ENCODE assay signal across 25 mouse cellular contexts in genomic region chr6:113653551-113653950, GRCm38 (mm10). TPM values are rescaled to one million over a fixed set of nuclear protein-coding genes. Genes with fewer than 3 reads are reported as not detected.
DNase-seq lines count a peak whose midpoint lies in the region; ATAC-seq and TF ChIP-seq lines count a peak whose summit lies in the region.
"Had no signal": no experiment of that assay in that cellular context is flagged by ENCODE, and none has a peak within 500 bp of the region (broad histone marks: within the 10 kb centered on the region; RNA-seq: fewer than 3 reads in every experiment).

No protein-coding gene starts in this region.

- H3K27ac ChIP-seq in liver, adult 2 months (replicated peaks; ENCODE audit: insufficient read depth, low read depth, low read length), result peak overlapping the region; percentile 61
- H3K27ac ChIP-seq in liver, embryonic 11.5 days (ENCODE audit: low read depth, low read length), result no peak overlapping the region
- H3K27ac ChIP-seq in spleen, adult 2 months (ENCODE audit: insufficient read depth, low read length), result peak overlapping the region; percentile 66; the same call in 1 of the 2 replicates
- H3K27ac ChIP-seq in small intestine, adult 2 months (ENCODE audit: insufficient read depth, low read depth, low read length), result peak overlapping the region; percentile 79
- H3K27ac ChIP-seq in limb, embryonic 10.5 days, result no peak overlapping the region
- H3K27ac ChIP-seq: embryonic facial prominence, embryonic 13.5 days; heart, embryonic 10.5 days; hindbrain, embryonic 12.5 days had no signal

- H3K9ac ChIP-seq in liver, adult 2 months (ENCODE audit: low read depth, low read length), result no peak overlapping the region
- no peak overlapping the region for H3K9ac ChIP-seq in liver, embryonic 11.5 days (ENCODE audit: low read depth, low read length)
- H3K9ac ChIP-seq: embryonic facial prominence, embryonic 13.5 days; hindbrain, embryonic 12.5 days had no signal

- no peak for ATAC-seq in liver, embryonic 11.5 days (replicated peaks; ENCODE audit: low FRiP score)
- ATAC-seq: activated CD4-positive, CD25-positive, alpha-beta regulatory T cell, adult 4 months; forebrain, embryonic 14.5 days; hindbrain, embryonic 16.5 days; inflammation-experienced regulatory T-cells, adult 6 months; Patski had no signal

- no peak for TF ChIP-seq CTCF in liver, adult 2 months (IDR thresholded peaks at IDR 0.05; ENCODE audit: low read depth, low read length)
- no peak for TF ChIP-seq CTCF in spleen, adult 2 months (IDR thresholded peaks at IDR 0.05; ENCODE audit: extremely low read depth, insufficient read depth, insufficient read length, insufficient replicate concordance)
- TF ChIP-seq CTCF in small intestine, adult 2 months (IDR thresholded peaks at IDR 0.05; ENCODE audit: extremely low read depth, insufficient read length, insufficient replicate concordance, low read depth, low read length), result no peak

- H3K27me3 ChIP-seq in liver, adult 2 months (ENCODE audit: control insufficient read depth, insufficient read depth, low read length), result no peaks in the 10 kb centered on the region
- H3K27me3 ChIP-seq in liver, embryonic 11.5 days (replicated peaks; ENCODE audit: control insufficient read depth, insufficient read depth, low read length), result no peaks in the 10 kb centered on the region
- H3K27me3 ChIP-seq in spleen, adult 2 months (ENCODE audit: control insufficient read depth, insufficient read depth, low read length), result no peaks in the 10 kb centered on the region
- no peaks in the 10 kb centered on the region for H3K27me3 ChIP-seq in small intestine, adult 2 months (ENCODE audit: control insufficient read depth, insufficient read depth, low read length)
- no peaks in the 10 kb centered on the region for H3K27me3 ChIP-seq in limb, embryonic 10.5 days (ENCODE audit: low read depth, poor library complexity, severe bottlenecking)
- H3K27me3 ChIP-seq: embryonic facial prominence, embryonic 13.5 days; hindbrain, embryonic 12.5 days; Patski had no signal

- H3K4me3 ChIP-seq in liver, adult 2 months (ENCODE audit: insufficient read depth, low read depth, low read length), result no peak overlapping the region
- no peak overlapping the region for H3K4me3 ChIP-seq in liver, embryonic 11.5 days (ENCODE audit: low read depth, low read length)
- no peak overlapping the region for H3K4me3 ChIP-seq in spleen, adult 2 months (ENCODE audit: extremely low read depth, insufficient read depth, insufficient read length)
- no peak overlapping the region for H3K4me3 ChIP-seq in small intestine, adult 2 months (ENCODE audit: low read depth, low read length)
- no peak overlapping the region for H3K4me3 ChIP-seq in limb, embryonic 10.5 days
- H3K4me3 ChIP-seq: embryonic facial prominence, embryonic 13.5 days; heart, embryonic 10.5 days; hindbrain, embryonic 12.5 days had no signal

- peaks cover 37% of the 10 kb centered on the region; the same call in 1 of the 2 replicates for H3K79me2 ChIP-seq in liver, adult 2 months (ENCODE audit: control insufficient read depth, insufficient read depth, low read length)

- TF ChIP-seq POLR2A in liver, adult 2 months (IDR thresholded peaks at IDR 0.05; ENCODE audit: extremely low read depth, insufficient read depth, low read length), result no peak
- TF ChIP-seq POLR2A in spleen, adult 2 months (IDR thresholded peaks at IDR 0.05; ENCODE audit: low read depth, low read length), result no peak
- no peak for TF ChIP-seq POLR2A in small intestine, adult 2 months (IDR thresholded peaks at IDR 0.05; ENCODE audit: low read depth, low read length)

- WGBS in liver, adult 2 months, result 95% methylated on average over 7 of the region's 7 CpGs
- WGBS in liver, embryonic 11.5 days, result 86% methylated on average over 7 of the region's 7 CpGs
- 87% methylated on average over 7 of the region's 7 CpGs for WGBS in spleen, adult 2 months
- 95% methylated on average over 7 of the region's 7 CpGs for WGBS in small intestine, adult 2 months
- WGBS in limb, embryonic 10.5 days, result 92% methylated on average over 7 of the region's 7 CpGs

- H3K9me3 ChIP-seq in liver, embryonic 11.5 days (ENCODE audit: control insufficient read depth, low read length), result no peaks in the 10 kb centered on the region
- no peaks in the 10 kb centered on the region for H3K9me3 ChIP-seq in limb, embryonic 10.5 days (replicated peaks)
- H3K9me3 ChIP-seq: embryonic facial prominence, embryonic 13.5 days; heart, embryonic 10.5 days; hindbrain, embryonic 12.5 days had no signal

- H3K4me2 ChIP-seq in liver, embryonic 11.5 days, result no peak overlapping the region
- H3K4me2 ChIP-seq: embryonic facial prominence, embryonic 13.5 days; hindbrain, embryonic 12.5 days had no signal

- peaks cover 2% of the 10 kb centered on the region; the same call in 1 of the 2 replicates for H3K36me3 ChIP-seq in liver, adult 2 months (ENCODE audit: control insufficient read depth, insufficient read depth, low read length)
- no peaks in the 10 kb centered on the region for H3K36me3 ChIP-seq in liver, embryonic 11.5 days (ENCODE audit: control insufficient read depth, insufficient read depth, low read length)
- peaks cover 9% of the 10 kb centered on the region for H3K36me3 ChIP-seq in spleen, adult 2 months (ENCODE audit: control insufficient read depth, insufficient read depth, low read length)
- H3K36me3 ChIP-seq in small intestine, adult 2 months (ENCODE audit: control insufficient read depth, insufficient read depth, low read length), result peaks cover 30% of the 10 kb centered on the region
- no peaks in the 10 kb centered on the region for H3K36me3 ChIP-seq in limb, embryonic 10.5 days
- H3K36me3 ChIP-seq: embryonic facial prominence, embryonic 13.5 days; heart, embryonic 10.5 days; hindbrain, embryonic 12.5 days had no signal

- H3K4me1 ChIP-seq in liver, adult 2 months (ENCODE audit: control insufficient read depth, insufficient read depth, low read length), result peaks cover 46% of the 10 kb centered on the region
- peaks cover 11% of the 10 kb centered on the region for H3K4me1 ChIP-seq in liver, embryonic 11.5 days (replicated peaks; ENCODE audit: control insufficient read depth, insufficient read depth, low read length)
- peaks cover 41% of the 10 kb centered on the region; the same call in 1 of the 2 replicates for H3K4me1 ChIP-seq in spleen, adult 2 months (ENCODE audit: control insufficient read depth, insufficient read depth, insufficient read length)
- peaks cover 60% of the 10 kb centered on the region for H3K4me1 ChIP-seq in small intestine, adult 2 months (ENCODE audit: control insufficient read depth, insufficient read depth, insufficient read length, low read length)
- H3K4me1 ChIP-seq in limb, embryonic 10.5 days, result peaks cover 4% of the 10 kb centered on the region; the same call in 1 of the 2 replicates
- H3K4me1 ChIP-seq: embryonic facial prominence, embryonic 13.5 days; hindbrain, embryonic 12.5 days had no signal

- DNase-seq in heart, adult 11 months, result peak; percentile 91
- no peak for DNase-seq in heart, adult 9 months (ENCODE audit: low spot score in 2 of 2)
- DNase-seq in liver, adult 2 months (ENCODE audit: extremely low read depth, low read depth, low spot score), result no peak
- no peak for DNase-seq in liver, embryonic 11.5 days (ENCODE audit: low spot score)
- no peak for DNase-seq in spleen, adult 2 months (ENCODE audit: low read depth in 1 of 2, low spot score in 2 of 2)
- DNase-seq in spleen, postnatal 10 days (ENCODE audit: low spot score in 2 of 2), result no peak
- no peak for DNase-seq in limb, embryonic 10.5 days (ENCODE audit: low spot score)
- DNase-seq: adrenal gland, postnatal 25 days; cerebellum, adult 11-12 months; cerebellum, adult 9-11 months; cerebellum, postnatal 36 days; heart, postnatal 10 days; heart, postnatal 4 days had no signal

RNA-seq across cellular contexts. Expression of gene Irak2, which starts 15.3 kb away (rescaled TPM):
- 18.2 and 20.7 TPM in 2 replicates for total RNA-seq in liver, adult 2 months (2014; rRNA removed)
- polyA plus RNA-seq in liver, adult 2 months (2012; rRNA removed), result 30.8 and 36.1 TPM in 2 replicates
- polyA plus RNA-seq in liver, embryonic 11.5 days (2014; fragmentation: Nextera tagmentation; extraction: Ambion mirVana), result 14.1 and 14.8 TPM in 2 replicates
- 42.4 and 56.2 TPM in 2 replicates for polyA plus RNA-seq in spleen, adult 2 months (2012; rRNA removed)
- polyA plus RNA-seq in small intestine, adult 2 months (2012; rRNA removed), result 35.4 and 97.6 TPM in 2 replicates
- 4.5 and 8.0 TPM in 2 replicates for polyA plus RNA-seq in limb, embryonic 10.5 days (2016; fragmentation: Nextera tagmentation; extraction: Ambion mirVana)

RNA-seq across cellular contexts. Expression of gene Vhl, which starts 29.8 kb away (rescaled TPM):
- total RNA-seq in liver, adult 2 months (2014; rRNA removed), result 7.2 and 9.1 TPM in 2 replicates
- polyA plus RNA-seq in liver, adult 2 months (2012; rRNA removed), result 12.1 and 14.0 TPM in 2 replicates
- 24.8 and 29.5 TPM in 2 replicates for polyA plus RNA-seq in liver, embryonic 11.5 days (2014; fragmentation: Nextera tagmentation; extraction: Ambion mirVana)
- 18.7 and 19.3 TPM in 2 replicates for polyA plus RNA-seq in spleen, adult 2 months (2012; rRNA removed)
- 6.0 and 7.8 TPM in 2 replicates for polyA plus RNA-seq in small intestine, adult 2 months (2012; rRNA removed)
- 41.4 and 47.7 TPM in 2 replicates for polyA plus RNA-seq in limb, embryonic 10.5 days (2016; fragmentation: Nextera tagmentation; extraction: Ambion mirVana)

RNA-seq across cellular contexts. Expression of gene Tatdn2, which starts 43.3 kb away (rescaled TPM):
- 15.0 and 19.9 TPM in 2 replicates for total RNA-seq in liver, adult 2 months (2014; rRNA removed)
- polyA plus RNA-seq in liver, adult 2 months (2012; rRNA removed), result 15.6 and 16.7 TPM in 2 replicates
- polyA plus RNA-seq in liver, embryonic 11.5 days (2014; fragmentation: Nextera tagmentation; extraction: Ambion mirVana), result 1.2 TPM in 2 replicates
- 24.3 and 27.4 TPM in 2 replicates for polyA plus RNA-seq in spleen, adult 2 months (2012; rRNA removed)
- 11.3 and 16.6 TPM in 2 replicates for polyA plus RNA-seq in small intestine, adult 2 months (2012; rRNA removed)
- 0.48 and 0.89 TPM in 2 replicates for polyA plus RNA-seq in limb, embryonic 10.5 days (2016; fragmentation: Nextera tagmentation; extraction: Ambion mirVana)

RNA-seq across cellular contexts. Expression of gene Brk1, which starts 49.0 kb away (rescaled TPM):
- total RNA-seq in liver, adult 2 months (2014; rRNA removed), result 70.3 and 76.0 TPM in 2 replicates
- polyA plus RNA-seq in liver, adult 2 months (2012; rRNA removed), result 75.9 and 80.3 TPM in 2 replicates
- 166 and 173 TPM in 2 replicates for polyA plus RNA-seq in liver, embryonic 11.5 days (2014; fragmentation: Nextera tagmentation; extraction: Ambion mirVana)
- polyA plus RNA-seq in spleen, adult 2 months (2012; rRNA removed), result 97.5 and 107 TPM in 2 replicates
- 36.4 and 71.2 TPM in 2 replicates for polyA plus RNA-seq in small intestine, adult 2 months (2012; rRNA removed)
- 206 and 208 TPM in 2 replicates for polyA plus RNA-seq in limb, embryonic 10.5 days (2016; fragmentation: Nextera tagmentation; extraction: Ambion mirVana)

RNA-seq across cellular contexts. Expression of gene Fancd2os, which starts 53.0 kb away (rescaled TPM):
- total RNA-seq in liver, adult 2 months (2014; rRNA removed), result not detected in 2 replicates
- polyA plus RNA-seq in liver, adult 2 months (2012; rRNA removed), result not detected in 2 replicates
- 0.18 TPM in 2 replicates for polyA plus RNA-seq in liver, embryonic 11.5 days (2014; fragmentation: Nextera tagmentation; extraction: Ambion mirVana)
- polyA plus RNA-seq in spleen, adult 2 months (2012; rRNA removed), result not detected in 2 replicates
- not detected in 2 replicates for polyA plus RNA-seq in small intestine, adult 2 months (2012; rRNA removed)
- 0.30 TPM in 1 of 2 replicates, not detected in the other for polyA plus RNA-seq in limb, embryonic 10.5 days (2016; fragmentation: Nextera tagmentation; extraction: Ambion mirVana)
- total RNA-seq: adrenal gland, adult 18-20 months; gastrocnemius, adult 8-10 months; gastrocnemius, postnatal 4 days; heart, postnatal 10 days; heart, postnatal 4 days had no signal
- polyA plus RNA-seq: activated CD4-positive, CD25-positive, alpha-beta regulatory T cell, adult 4 months; embryonic facial prominence, embryonic 13.5 days; forebrain, embryonic 14.5 days; inflammation-experienced regulatory T-cells, adult 6 months; Patski had no signal

Comparison
In these comparisons a context has a peak if more than half of its experiments do, and no peak if none do; other contexts are left out.
1. H3K27ac ChIP-seq: peak in liver, adult 2 months (single experiment), spleen, adult 2 months (single experiment) and small intestine, adult 2 months (single experiment); none in liver, embryonic 11.5 days (single experiment) and limb, embryonic 10.5 days (single experiment).